Mouse (Mus musculus) olfactory bulb, adult 2 months (tissue): ENCODE results near the gene Rpl39.

Source experiments
- CTCF ChIP-seq: fragments of 200-500 bp; IDR thresholded peaks from 2 replicates; pipeline ENCODE4 v1.5.1; 2012; ENCODE audit warnings: low read depth, mild to moderate bottlenecking, low read length, moderate library complexity; ENCODE audit not compliant: insufficient read depth
- POLR2A ChIP-seq: fragments of 200-500 bp; IDR thresholded peaks from 2 replicates; pipeline ENCODE4 v1.6.1; 2012; ENCODE audit warnings: mild to moderate bottlenecking, low read depth, low read length, moderate library complexity; ENCODE audit not compliant: insufficient read depth

GRCm38 (mm10) chrX:37042726-37043125 is 42.5 kb downstream of the Rpl39 start:
- TF ChIP-seq POLR2A (no peak), CTCF (no peak)
